Mouse (Mus musculus): Measurements from ENCODE around the gene Pmp22. TPM values are rescaled to one million over a fixed set of nuclear protein-coding genes. Genes with fewer than 3 reads are reported as not detected.

Gene Pmp22
- 12.5 and 44.6 TPM in 2 replicates for polyA plus RNA-seq (2014; fragmentation: Nextera tagmentation; extraction: Ambion mirVana)

- H3K4me2 ChIP-seq (ENCODE audit: low read depth, low read length): no peak within 1 kb of the TSS
Measured at GRCm38 (mm10) chr11:63128784-63129183, at the start of gene Pmp22. Pmp22 (plus strand) TSS chr11:63128982.

DNA sequence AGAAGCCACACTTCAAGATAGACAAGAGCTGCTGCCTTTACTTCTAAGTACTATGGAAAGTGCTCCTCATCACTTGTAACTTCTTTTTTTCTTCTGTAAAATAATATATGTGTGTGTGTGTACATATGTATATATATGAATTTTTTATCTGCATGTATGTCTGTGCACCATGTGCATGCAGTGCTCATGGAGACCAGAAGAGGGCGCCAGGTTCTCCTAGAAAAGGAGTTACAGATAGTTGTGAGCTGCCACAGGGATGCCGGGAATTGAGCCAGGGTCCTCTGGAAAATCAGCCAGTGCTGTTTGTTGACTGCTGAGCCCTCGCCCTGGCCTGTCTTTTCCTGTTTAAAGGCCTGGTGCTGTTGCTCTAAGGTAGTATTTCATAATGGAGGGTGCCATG lies 44.2 kb upstream of the Pmp22 start:
- no peak overlapping the region for H3K9ac ChIP-seq (replicated peaks; ENCODE audit: low read depth, low read length)
- no peak overlapping the region for H3K4me3 ChIP-seq (ENCODE audit: low read depth, low read length)
- H3K9me3 ChIP-seq (ENCODE audit: control insufficient read depth, low read length): no peaks in the 10 kb centered on the region
- H3K4me2 ChIP-seq (ENCODE audit: low read depth, low read length): no peak overlapping the region
- H3K4me1 ChIP-seq (ENCODE audit: control insufficient read depth, insufficient read depth, low read length): no peaks in the 10 kb centered on the region
- 81% methylated on average over 3 of the region's 3 CpGs for WGBS
- no peaks in the 10 kb centered on the region for H3K27me3 ChIP-seq (ENCODE audit: control insufficient read depth, insufficient read depth, low read length)
- ATAC-seq (ENCODE audit: low read depth): no peak
- H3K36me3 ChIP-seq (ENCODE audit: control insufficient read depth, insufficient read depth, low read length): no peaks in the 10 kb centered on the region
- no peak overlapping the region for H3K27ac ChIP-seq (ENCODE audit: low read depth, low read length)

More at GRCm38 (mm10) chr11:63128784-63129183, at the start of gene Pmp22:
- no peak for ATAC-seq (ENCODE audit: low read depth)
- Histone ChIP-seq H3K27ac (ENCODE audit: low read depth, low read length) (no peak within 1 kb of the TSS), H3K4me1 (ENCODE audit: control insufficient read depth, insufficient read depth, low read length) (peaks cover 15% of the 10 kb centered on the region; the same call in 1 of the 2 replicates), H3K9ac (replicated peaks; ENCODE audit: low read depth, low read length) (no peak within 1 kb of the TSS), H3K9me3 (ENCODE audit: control insufficient read depth, low read length) (no peaks in the 10 kb centered on the region), H3K4me3 (ENCODE audit: low read depth, low read length) (no peak within 1 kb of the TSS), H3K36me3 (ENCODE audit: control insufficient read depth, insufficient read depth, low read length) (no peaks in the 10 kb centered on the region), H3K27me3 (ENCODE audit: control insufficient read depth, insufficient read depth, low read length) (peaks cover 37% of the 10 kb centered on the region)
- WGBS: 71% methylated on average over 2 of the region's 2 CpGs

- H3K27ac ChIP-seq (ENCODE audit: low read depth, low read length): no peak overlapping the region
- H3K4me3 ChIP-seq (ENCODE audit: low read depth, low read length): no peak overlapping the region
- H3K36me3 ChIP-seq (ENCODE audit: control insufficient read depth, insufficient read depth, low read length): no peaks in the 10 kb centered on the region
- no peak overlapping the region for H3K4me2 ChIP-seq (ENCODE audit: low read depth, low read length)
- H3K27me3 ChIP-seq (ENCODE audit: control insufficient read depth, insufficient read depth, low read length): no peaks in the 10 kb centered on the region
- no peaks in the 10 kb centered on the region for H3K4me1 ChIP-seq (ENCODE audit: control insufficient read depth, insufficient read depth, low read length)
- H3K9me3 ChIP-seq (ENCODE audit: control insufficient read depth, low read length): no peaks in the 10 kb centered on the region
- no peak overlapping the region for H3K9ac ChIP-seq (replicated peaks; ENCODE audit: low read depth, low read length)
- no peak for ATAC-seq (ENCODE audit: low read depth)
- WGBS: 97% methylated on average over 6 of the region's 6 CpGs
Measured at GRCm38 (mm10) chr11:63088672-63089071, 40.1 kb upstream of the Pmp22 start.

GRCm38 (mm10) chr11:63090210-63090609 lies 38.6 kb upstream of the Pmp22 start:
- Histone ChIP-seq H3K9ac (replicated peaks; ENCODE audit: low read depth, low read length) (no peak overlapping the region), H3K9me3 (ENCODE audit: control insufficient read depth, low read length) (no peaks in the 10 kb centered on the region), H3K27me3 (ENCODE audit: control insufficient read depth, insufficient read depth, low read length) (no peaks in the 10 kb centered on the region), H3K36me3 (ENCODE audit: control insufficient read depth, insufficient read depth, low read length) (no peaks in the 10 kb centered on the region), H3K27ac (ENCODE audit: low read depth, low read length) (no peak overlapping the region), H3K4me2 (ENCODE audit: low read depth, low read length) (no peak overlapping the region), H3K4me1 (ENCODE audit: control insufficient read depth, insufficient read depth, low read length) (no peaks in the 10 kb centered on the region), H3K4me3 (ENCODE audit: low read depth, low read length) (no peak overlapping the region)
- no peak for ATAC-seq (ENCODE audit: low read depth)
- 52% methylated on average over 4 of the region's 4 CpGs for WGBS

DNA sequence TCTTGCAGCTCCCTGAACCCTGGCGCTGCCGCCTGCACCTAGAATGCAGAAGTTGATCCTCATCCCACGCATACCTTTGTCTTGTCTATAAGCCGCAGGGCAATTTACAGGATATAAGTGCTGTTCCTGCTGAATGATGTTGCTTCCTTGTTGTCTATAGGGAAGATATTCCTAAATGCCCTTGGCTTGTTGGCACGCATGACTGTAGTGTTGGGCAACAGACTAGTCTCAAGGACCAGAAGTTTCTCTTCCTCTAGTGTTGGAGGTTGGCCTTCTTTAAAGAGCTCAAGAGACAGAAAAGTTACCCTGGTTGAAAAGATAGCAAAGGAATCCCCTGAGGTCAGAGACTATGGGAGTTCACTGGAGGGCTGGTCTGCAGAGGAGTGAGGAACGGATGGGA lies 37.8 kb upstream of the Pmp22 start:
- no peaks in the 10 kb centered on the region for H3K27me3 ChIP-seq (ENCODE audit: control insufficient read depth, insufficient read depth, low read length)
- H3K9me3 ChIP-seq (ENCODE audit: control insufficient read depth, low read length): no peaks in the 10 kb centered on the region
- H3K4me1 ChIP-seq (ENCODE audit: control insufficient read depth, insufficient read depth, low read length): no peaks in the 10 kb centered on the region
- H3K4me3 ChIP-seq (ENCODE audit: low read depth, low read length): no peak overlapping the region
- ATAC-seq (ENCODE audit: low read depth): no peak
- no peak overlapping the region for H3K9ac ChIP-seq (replicated peaks; ENCODE audit: low read depth, low read length)
- 96% methylated on average over 6 of the region's 6 CpGs for WGBS
- H3K36me3 ChIP-seq (ENCODE audit: control insufficient read depth, insufficient read depth, low read length): no peaks in the 10 kb centered on the region
- no peak overlapping the region for H3K27ac ChIP-seq (ENCODE audit: low read depth, low read length)
- H3K4me2 ChIP-seq (ENCODE audit: low read depth, low read length): no peak overlapping the region

- ATAC-seq (ENCODE audit: low read depth): no peak
- H3K27me3 ChIP-seq (ENCODE audit: control insufficient read depth, insufficient read depth, low read length): no peaks in the 10 kb centered on the region
- no peaks in the 10 kb centered on the region for H3K9me3 ChIP-seq (ENCODE audit: control insufficient read depth, low read length)
- H3K36me3 ChIP-seq (ENCODE audit: control insufficient read depth, insufficient read depth, low read length): no peaks in the 10 kb centered on the region
- H3K4me2 ChIP-seq (ENCODE audit: low read depth, low read length): no peak overlapping the region
- no peak overlapping the region for H3K4me3 ChIP-seq (ENCODE audit: low read depth, low read length)
- H3K4me1 ChIP-seq (ENCODE audit: control insufficient read depth, insufficient read depth, low read length): no peaks in the 10 kb centered on the region
- H3K9ac ChIP-seq (replicated peaks; ENCODE audit: low read depth, low read length): no peak overlapping the region
- no peak overlapping the region for H3K27ac ChIP-seq (ENCODE audit: low read depth, low read length)
- WGBS: 73% methylated on average over 5 of the region's 5 CpGs
Measured at GRCm38 (mm10) chr11:63092271-63092670, 36.5 kb upstream of the Pmp22 start.

DNA sequence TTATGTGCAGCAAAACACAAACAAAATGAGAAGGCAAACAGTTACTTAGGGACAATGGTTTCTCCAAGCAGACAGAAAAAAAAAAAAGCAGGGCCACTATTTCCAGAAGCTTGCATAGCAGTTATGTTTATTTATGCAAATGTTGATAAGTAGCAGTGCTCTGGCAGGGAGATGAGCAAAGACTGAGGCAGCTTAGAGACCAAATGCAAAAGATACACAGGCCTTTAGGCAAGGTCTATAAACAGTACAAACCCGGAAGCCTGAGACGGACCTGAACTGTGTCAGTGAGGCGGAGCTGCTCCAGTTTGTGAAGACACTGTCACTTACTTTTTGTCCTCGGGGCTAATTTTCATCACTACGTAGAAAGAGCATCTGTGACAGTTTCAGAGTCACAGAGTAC lies 35.2 kb upstream of the Pmp22 start:
- H3K27me3 ChIP-seq (ENCODE audit: control insufficient read depth, insufficient read depth, low read length): no peaks in the 10 kb centered on the region
- no peaks in the 10 kb centered on the region for H3K9me3 ChIP-seq (ENCODE audit: control insufficient read depth, low read length)
- H3K4me2 ChIP-seq (ENCODE audit: low read depth, low read length): no peak overlapping the region
- no peaks in the 10 kb centered on the region for H3K36me3 ChIP-seq (ENCODE audit: control insufficient read depth, insufficient read depth, low read length)
- no peak overlapping the region for H3K4me3 ChIP-seq (ENCODE audit: low read depth, low read length)
- no peak for ATAC-seq (ENCODE audit: low read depth)
- 74% methylated on average over 5 of the region's 5 CpGs for WGBS
- no peak overlapping the region for H3K9ac ChIP-seq (replicated peaks; ENCODE audit: low read depth, low read length)
- no peak overlapping the region for H3K27ac ChIP-seq (ENCODE audit: low read depth, low read length)
- H3K4me1 ChIP-seq (ENCODE audit: control insufficient read depth, insufficient read depth, low read length): no peaks in the 10 kb centered on the region

DNA sequence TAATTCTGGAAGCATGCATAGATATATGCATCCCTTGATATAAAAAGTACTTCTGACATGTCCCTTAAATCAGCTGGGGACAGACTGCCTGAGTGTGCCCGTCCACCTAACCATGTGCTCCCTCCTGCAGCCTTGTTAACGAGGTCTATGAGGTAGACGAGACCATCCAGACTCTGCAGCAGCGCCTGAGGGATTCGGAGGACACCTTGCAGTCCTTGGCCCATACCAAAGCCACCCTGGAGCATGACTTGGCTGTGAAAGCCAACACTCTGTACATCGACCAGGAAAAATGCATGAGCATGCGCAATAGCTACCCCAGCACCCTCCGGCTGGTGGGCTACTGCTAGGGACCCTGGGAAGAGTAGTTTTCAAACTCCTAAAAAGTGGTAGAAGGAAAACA lies 34.3 kb upstream of the Pmp22 start:
- no peaks in the 10 kb centered on the region for H3K27me3 ChIP-seq (ENCODE audit: control insufficient read depth, insufficient read depth, low read length)
- no peak overlapping the region for H3K9ac ChIP-seq (replicated peaks; ENCODE audit: low read depth, low read length)
- H3K9me3 ChIP-seq (ENCODE audit: control insufficient read depth, low read length): no peaks in the 10 kb centered on the region
- WGBS: 87% methylated on average over 8 of the region's 8 CpGs
- no peak overlapping the region for H3K4me2 ChIP-seq (ENCODE audit: low read depth, low read length)
- H3K4me3 ChIP-seq (ENCODE audit: low read depth, low read length): no peak overlapping the region
- no peaks in the 10 kb centered on the region for H3K36me3 ChIP-seq (ENCODE audit: control insufficient read depth, insufficient read depth, low read length)
- ATAC-seq (ENCODE audit: low read depth): no peak
- H3K4me1 ChIP-seq (ENCODE audit: control insufficient read depth, insufficient read depth, low read length): no peaks in the 10 kb centered on the region
- H3K27ac ChIP-seq (ENCODE audit: low read depth, low read length): no peak overlapping the region

DNA sequence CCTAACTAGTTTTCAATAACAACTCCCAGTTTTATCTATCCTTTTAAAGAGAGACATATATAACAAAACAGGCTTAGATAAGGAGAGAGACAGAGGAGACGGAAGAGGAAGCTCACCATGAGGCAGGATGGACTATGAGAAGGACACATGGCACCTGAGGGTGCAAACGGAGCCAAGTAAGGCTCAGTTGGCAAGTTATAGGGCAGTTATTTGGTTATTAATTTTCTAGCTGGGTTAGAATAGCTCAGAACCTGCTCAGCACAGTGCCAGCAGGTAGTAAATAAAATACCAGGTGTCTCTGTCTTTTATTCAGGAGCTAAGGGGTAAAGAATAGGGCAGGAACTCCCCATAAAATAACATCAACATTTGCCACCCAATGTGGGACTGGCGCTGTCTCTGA lies 30.8 kb upstream of the Pmp22 start:
- no peak overlapping the region for H3K4me2 ChIP-seq (ENCODE audit: low read depth, low read length)
- no peaks in the 10 kb centered on the region for H3K27me3 ChIP-seq (ENCODE audit: control insufficient read depth, insufficient read depth, low read length)
- no peak overlapping the region for H3K4me3 ChIP-seq (ENCODE audit: low read depth, low read length)
- no peaks in the 10 kb centered on the region for H3K36me3 ChIP-seq (ENCODE audit: control insufficient read depth, insufficient read depth, low read length)
- no peaks in the 10 kb centered on the region for H3K9me3 ChIP-seq (ENCODE audit: control insufficient read depth, low read length)
- H3K4me1 ChIP-seq (ENCODE audit: control insufficient read depth, insufficient read depth, low read length): no peaks in the 10 kb centered on the region
- H3K27ac ChIP-seq (ENCODE audit: low read depth, low read length): no peak overlapping the region
- H3K9ac ChIP-seq (replicated peaks; ENCODE audit: low read depth, low read length): no peak overlapping the region
- 72% methylated on average over 3 of the region's 3 CpGs for WGBS
- no peak for ATAC-seq (ENCODE audit: low read depth)

GRCm38 (mm10) chr11:63099390-63099789 lies 29.4 kb upstream of the Pmp22 start:
- H3K4me2 ChIP-seq (ENCODE audit: low read depth, low read length): no peak overlapping the region
- ATAC-seq (ENCODE audit: low read depth): no peak
- no peak overlapping the region for H3K4me3 ChIP-seq (ENCODE audit: low read depth, low read length)
- no peaks in the 10 kb centered on the region for H3K4me1 ChIP-seq (ENCODE audit: control insufficient read depth, insufficient read depth, low read length)
- no peaks in the 10 kb centered on the region for H3K9me3 ChIP-seq (ENCODE audit: control insufficient read depth, low read length)
- no peak overlapping the region for H3K27ac ChIP-seq (ENCODE audit: low read depth, low read length)
- no peaks in the 10 kb centered on the region for H3K27me3 ChIP-seq (ENCODE audit: control insufficient read depth, insufficient read depth, low read length)
- no peaks in the 10 kb centered on the region for H3K36me3 ChIP-seq (ENCODE audit: control insufficient read depth, insufficient read depth, low read length)
- no peak overlapping the region for H3K9ac ChIP-seq (replicated peaks; ENCODE audit: low read depth, low read length)
- 86% methylated on average over 3 of the region's 3 CpGs for WGBS
